Mouse (Mus musculus): ENCODE results near the gene Cfd. TPM values are rescaled to one million over a fixed set of nuclear protein-coding genes. Genes with fewer than 3 reads are reported as not detected.

The Cfd gene
- total RNA-seq, 1 experiment: not detected

DNA sequence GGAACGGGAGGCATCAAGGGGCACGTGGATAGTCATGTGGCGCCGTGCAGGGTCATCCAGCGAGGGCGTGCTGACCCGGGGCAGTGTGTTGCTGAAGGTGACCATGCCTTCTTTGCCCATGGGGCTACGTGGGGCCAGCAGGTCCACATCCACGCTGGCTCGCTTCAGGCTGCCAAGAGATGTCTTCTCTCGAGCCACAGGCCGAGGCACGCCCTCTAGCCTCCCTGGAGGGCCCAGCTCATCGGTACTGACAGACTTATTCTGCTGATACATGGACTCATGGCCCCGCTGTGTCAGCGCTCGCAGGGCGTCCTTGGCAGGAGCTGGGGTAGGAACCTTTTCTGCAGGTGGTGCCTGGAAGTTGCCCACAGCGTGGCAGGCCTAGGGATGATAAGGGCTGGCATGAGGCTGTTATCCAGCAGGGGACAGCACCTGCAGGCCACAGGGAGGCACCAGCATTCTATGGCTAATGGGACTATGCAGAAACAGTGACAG, 24.8 kb upstream of the Cfd start:
- H3K27ac ChIP-seq (ENCODE audit: insufficient read depth, low read depth, low read length, poor library complexity, severe bottlenecking): no peak overlapping the region

DNA sequence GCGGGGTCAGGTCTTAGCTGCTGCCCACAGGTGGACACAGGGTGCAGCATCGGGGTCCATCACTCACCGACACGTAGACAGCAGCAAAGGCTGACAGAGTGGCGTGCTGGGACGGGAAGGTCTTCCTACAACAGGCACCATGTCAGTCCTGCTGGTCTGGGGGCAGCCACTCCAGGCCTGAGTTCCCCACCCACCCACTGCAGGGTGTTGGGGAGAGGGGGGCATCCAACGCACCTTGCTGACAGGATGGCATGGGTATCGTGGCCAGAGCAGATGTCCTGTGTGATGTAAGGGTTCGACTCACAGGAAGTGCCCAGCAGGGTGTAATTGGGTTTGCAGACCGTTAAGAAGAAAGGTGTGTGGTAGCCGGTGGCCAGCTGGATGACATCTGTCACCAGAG, 24.1 kb upstream of the Cfd start:
- TF ChIP-seq ZNF384 (IDR thresholded peaks at IDR 0.05; ENCODE audit: low read depth, low read length) (no peak), MAFK (IDR thresholded peaks at IDR 0.05; ENCODE audit: insufficient read depth, low read depth, low read length) (no peak), ZC3H11A (IDR thresholded peaks at IDR 0.05; ENCODE audit: borderline replicate concordance, low read depth, low read length) (no peak), HCFC1 (IDR thresholded peaks at IDR 0.05; ENCODE audit: borderline replicate concordance, insufficient read depth, low read length) (no peak), CHD2 (IDR thresholded peaks at IDR 0.05; ENCODE audit: low read depth, low read length) (no peak)
- Histone ChIP-seq H3K4me1 (ENCODE audit: control insufficient read depth in 2 of 2, insufficient read depth in 2 of 2, low read length in 2 of 2, poor library complexity in 1 of 2) (peaks cover 0 to 5% of the 10 kb centered on the region in 2 experiments; a peak in 1 of 4 replicates), H3K36me3 (ENCODE audit: control insufficient read depth, insufficient read depth, low read length, poor library complexity, severe bottlenecking) (peaks cover 19% of the 10 kb centered on the region), H3K9ac (ENCODE audit: insufficient read depth, low read depth, low read length, poor library complexity, severe bottlenecking) (no peak overlapping the region), H3K4me3 (ENCODE audit: insufficient read depth in 1 of 2, low read depth in 1 of 2, low read length in 2 of 2, poor library complexity in 1 of 2, severe bottlenecking in 1 of 2) (no peak overlapping the region), H3K9me3 (ENCODE audit: control insufficient read depth, insufficient read depth, low read depth, low read length) (no peaks in the 10 kb centered on the region), H3K27ac (ENCODE audit: insufficient read depth, low read depth, low read length, poor library complexity, severe bottlenecking) (no peak overlapping the region)
- in situ Hi-C loops (cut with MboI; ENCODE audit: low sequenced_read_pairs in 2 of 2, unreplicated experiment in 2 of 2): no loop called here
- DNase-seq (ENCODE audit: low read depth, low spot score): no peak

More for the DNA sequence above, 24.8 kb upstream of the Cfd start:
- Histone ChIP-seq H3K4me3 (ENCODE audit: insufficient read depth in 1 of 2, low read depth in 1 of 2, low read length in 2 of 2, poor library complexity in 1 of 2, severe bottlenecking in 1 of 2) (no peak overlapping the region), H3K9ac (ENCODE audit: insufficient read depth, low read depth, low read length, poor library complexity, severe bottlenecking) (no peak overlapping the region), H3K36me3 (ENCODE audit: control insufficient read depth, insufficient read depth, low read length, poor library complexity, severe bottlenecking) (peaks cover 26% of the 10 kb centered on the region), H3K9me3 (ENCODE audit: control insufficient read depth, insufficient read depth, low read depth, low read length) (no peaks in the 10 kb centered on the region), H3K4me1 (ENCODE audit: control insufficient read depth in 2 of 2, insufficient read depth in 2 of 2, low read length in 2 of 2, poor library complexity in 1 of 2) (peaks cover 0 to 10% of the 10 kb centered on the region in 2 experiments; a peak in 1 of 4 replicates)
- no peak for TF ChIP-seq HCFC1 (IDR thresholded peaks at IDR 0.05; ENCODE audit: borderline replicate concordance, insufficient read depth, low read length)
- TF ChIP-seq CHD2 (IDR thresholded peaks at IDR 0.05; ENCODE audit: low read depth, low read length): no peak
- TF ChIP-seq ZNF384 (IDR thresholded peaks at IDR 0.05; ENCODE audit: low read depth, low read length): no peak
- no peak for DNase-seq (ENCODE audit: low read depth, low spot score)
- in situ Hi-C loops (cut with MboI; ENCODE audit: low sequenced_read_pairs in 2 of 2, unreplicated experiment in 2 of 2): no loop called here

DNA sequence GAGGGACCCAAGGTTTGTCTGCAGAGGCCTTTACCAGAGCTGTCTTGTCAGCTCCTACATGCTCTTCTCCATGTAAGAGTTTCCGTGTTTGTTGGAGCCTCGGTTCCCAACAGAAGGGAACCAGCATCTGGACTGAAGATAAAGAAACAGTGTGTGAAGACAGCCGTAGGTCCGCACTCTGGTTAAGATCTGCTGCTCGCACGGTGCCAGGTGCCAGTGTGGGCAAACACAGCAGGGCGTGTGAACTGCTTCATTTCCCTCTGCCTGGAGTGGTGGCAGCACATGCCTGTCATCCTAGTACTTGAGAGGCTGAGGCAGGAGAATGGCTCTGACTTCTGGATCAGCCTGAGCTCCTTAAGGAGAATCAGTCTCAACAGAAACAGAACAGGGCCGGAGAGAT, 18.8 kb upstream of the Cfd start:
- DNase-seq (ENCODE audit: low read depth, low spot score): no peak
- Histone ChIP-seq H3K4me1 (ENCODE audit: control insufficient read depth in 2 of 2, insufficient read depth in 2 of 2, low read length in 2 of 2, poor library complexity in 1 of 2) (peaks cover 0 to under 1% of the 10 kb centered on the region in 2 experiments; a peak in 1 of 4 replicates), H3K27ac (ENCODE audit: insufficient read depth, low read depth, low read length, poor library complexity, severe bottlenecking) (no peak overlapping the region), H3K9me3 (ENCODE audit: control insufficient read depth, insufficient read depth, low read depth, low read length) (no peaks in the 10 kb centered on the region), H3K36me3 (ENCODE audit: control insufficient read depth, insufficient read depth, low read length, poor library complexity, severe bottlenecking) (no peaks in the 10 kb centered on the region), H3K9ac (ENCODE audit: insufficient read depth, low read depth, low read length, poor library complexity, severe bottlenecking) (no peak overlapping the region), H3K4me3 (ENCODE audit: insufficient read depth in 1 of 2, low read depth in 1 of 2, low read length in 2 of 2, poor library complexity in 1 of 2, severe bottlenecking in 1 of 2) (no peak overlapping the region)
- in situ Hi-C loops (cut with MboI; ENCODE audit: low sequenced_read_pairs in 2 of 2, unreplicated experiment in 2 of 2): no loop called here
- TF ChIP-seq ZC3H11A (IDR thresholded peaks at IDR 0.05; ENCODE audit: borderline replicate concordance, low read depth, low read length) (no peak), MAFK (IDR thresholded peaks at IDR 0.05; ENCODE audit: insufficient read depth, low read depth, low read length) (no peak)

DNA sequence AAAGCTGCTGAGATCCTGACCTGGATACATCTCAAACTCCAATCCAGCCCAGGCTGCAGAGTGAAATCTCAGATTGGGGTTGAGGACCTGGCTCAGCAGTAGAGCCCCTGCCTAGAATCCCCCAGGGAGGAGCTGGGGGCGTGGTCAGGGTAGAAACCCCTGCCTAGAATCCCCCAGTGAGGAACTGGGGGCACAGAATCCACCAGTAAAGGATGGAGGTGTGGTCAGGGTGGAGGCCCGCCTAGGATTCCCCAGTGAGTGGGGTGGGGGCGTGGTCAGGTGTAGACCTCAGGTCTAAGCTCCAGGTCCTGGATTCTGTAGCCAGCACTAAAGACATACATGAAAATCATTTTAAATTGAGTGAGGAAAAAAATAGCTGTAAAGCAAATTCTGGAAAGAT, 17.8 kb upstream of the Cfd start:
- H3K36me3 ChIP-seq (ENCODE audit: control insufficient read depth, insufficient read depth, low read length, poor library complexity, severe bottlenecking): no peaks in the 10 kb centered on the region
- H3K9me3 ChIP-seq (ENCODE audit: control insufficient read depth, insufficient read depth, low read depth, low read length): no peaks in the 10 kb centered on the region
- H3K27ac ChIP-seq (ENCODE audit: insufficient read depth, low read depth, low read length, poor library complexity, severe bottlenecking): no peak overlapping the region
- in situ Hi-C loops (cut with MboI; ENCODE audit: low sequenced_read_pairs in 2 of 2, unreplicated experiment in 2 of 2): no loop called here
- no peak overlapping the region for H3K9ac ChIP-seq (ENCODE audit: insufficient read depth, low read depth, low read length, poor library complexity, severe bottlenecking)
- no peak for TF ChIP-seq CHD2 (IDR thresholded peaks at IDR 0.05; ENCODE audit: low read depth, low read length)
- no peak for TF ChIP-seq HCFC1 (IDR thresholded peaks at IDR 0.05; ENCODE audit: borderline replicate concordance, insufficient read depth, low read length)
- TF ChIP-seq MAFK (IDR thresholded peaks at IDR 0.05; ENCODE audit: insufficient read depth, low read depth, low read length): no peak
- TF ChIP-seq ZC3H11A (IDR thresholded peaks at IDR 0.05; ENCODE audit: borderline replicate concordance, low read depth, low read length): no peak
- no peak for TF ChIP-seq ZNF384 (IDR thresholded peaks at IDR 0.05; ENCODE audit: low read depth, low read length)
- no peaks in the 10 kb centered on the region for H3K4me1 ChIP-seq (ENCODE audit: control insufficient read depth in 2 of 2, insufficient read depth in 2 of 2, low read length in 2 of 2, poor library complexity in 1 of 2)
- no peak overlapping the region for H3K4me3 ChIP-seq (ENCODE audit: insufficient read depth in 1 of 2, low read depth in 1 of 2, low read length in 2 of 2, poor library complexity in 1 of 2, severe bottlenecking in 1 of 2)
- DNase-seq (ENCODE audit: low read depth, low spot score): no peak

DNA sequence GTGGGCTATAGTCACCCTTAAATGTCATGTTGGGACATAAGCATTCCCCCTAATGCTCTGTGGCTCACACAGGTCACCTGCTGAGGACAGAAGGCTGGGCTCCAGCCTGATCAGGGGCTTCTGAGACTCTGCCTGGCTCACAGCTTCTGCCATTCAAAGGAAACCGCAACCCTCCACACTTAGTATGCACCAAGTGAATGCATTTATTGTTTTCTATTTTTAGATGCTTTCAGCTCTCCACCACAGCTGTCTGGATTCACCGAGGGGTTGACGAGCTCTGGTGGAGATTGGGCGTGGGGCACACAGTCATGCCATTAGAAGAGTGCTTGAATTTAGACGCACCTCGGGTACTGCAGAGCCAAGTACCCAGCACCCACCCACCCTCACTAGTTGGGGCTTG, 17.3 kb upstream of the Cfd start:
- H3K9me3 ChIP-seq (ENCODE audit: control insufficient read depth, insufficient read depth, low read depth, low read length): no peaks in the 10 kb centered on the region
- DNase-seq (ENCODE audit: low read depth, low spot score): no peak
- H3K4me3 ChIP-seq (ENCODE audit: insufficient read depth in 1 of 2, low read depth in 1 of 2, low read length in 2 of 2, poor library complexity in 1 of 2, severe bottlenecking in 1 of 2): no peak overlapping the region
- no peak overlapping the region for H3K27ac ChIP-seq (ENCODE audit: insufficient read depth, low read depth, low read length, poor library complexity, severe bottlenecking)
- TF ChIP-seq CHD2 (IDR thresholded peaks at IDR 0.05; ENCODE audit: low read depth, low read length): no peak
- no peaks in the 10 kb centered on the region for H3K4me1 ChIP-seq (ENCODE audit: control insufficient read depth in 2 of 2, insufficient read depth in 2 of 2, low read length in 2 of 2, poor library complexity in 1 of 2)
- no peak overlapping the region for H3K9ac ChIP-seq (ENCODE audit: insufficient read depth, low read depth, low read length, poor library complexity, severe bottlenecking)
- in situ Hi-C loops (cut with MboI; ENCODE audit: low sequenced_read_pairs in 2 of 2, unreplicated experiment in 2 of 2): no loop called here
- H3K36me3 ChIP-seq (ENCODE audit: control insufficient read depth, insufficient read depth, low read length, poor library complexity, severe bottlenecking): no peaks in the 10 kb centered on the region

All from ES-E14 (cell line).